Mouse (Mus musculus): Measurements from ENCODE around the gene Gm20605. TPM values are rescaled to one million over a fixed set of nuclear protein-coding genes. Genes with fewer than 3 reads are reported as not detected.

Gm20605 gene
- polyA plus RNA-seq, 1 experiment from 2014 or later: 5.5 TPM

- H3K9me3 ChIP-seq: no peaks in the 10 kb centered on the region
- 61% methylated on average over 1 of the region's 1 CpGs for WGBS
- H3K27ac ChIP-seq (replicated peaks): no peak overlapping the region
- H3K27me3 ChIP-seq (replicated peaks): no peaks in the 10 kb centered on the region
- H3K4me1 ChIP-seq: peaks cover 9% of the 10 kb centered on the region; the same call in 1 of the 2 replicates
- no peak overlapping the region for H3K4me3 ChIP-seq
- no peak for ATAC-seq (ENCODE audit: extremely low read depth, insufficient number of reproducible peaks, low FRiP score, low TSS enrichment)
- no peak overlapping the region for H3K4me2 ChIP-seq
- H3K36me3 ChIP-seq: no peaks in the 10 kb centered on the region
- no peak overlapping the region for H3K9ac ChIP-seq
These were observed 62.9 kb downstream of the Gm20605 start for GRCm38 (mm10) chr5:137691881-137692280.

Other genes starting within 250 kb of the Gm20605 start
- 0.04 and 0.08 TPM in 2 replicates for gene Zan, start 152.1 kb upstream of the Gm20605 start, polyA plus RNA-seq (2015; fragmentation: Nextera tagmentation; extraction: Ambion mirVana)
- gene Pop7, start 126.7 kb upstream of the Gm20605 start, polyA plus RNA-seq (2015; fragmentation: Nextera tagmentation; extraction: Ambion mirVana): 43.6 and 43.9 TPM in 2 replicates
- gene Gigyf1, start 110.6 kb upstream of the Gm20605 start, polyA plus RNA-seq (2015; fragmentation: Nextera tagmentation; extraction: Ambion mirVana): 8.4 and 8.8 TPM in 2 replicates
- gene Epo, start 95.9 kb upstream of the Gm20605 start, polyA plus RNA-seq (2015; fragmentation: Nextera tagmentation; extraction: Ambion mirVana): not detected in 2 replicates
- gene Gnb2, start 95.7 kb upstream of the Gm20605 start, polyA plus RNA-seq (2015; fragmentation: Nextera tagmentation; extraction: Ambion mirVana): 299 and 300 TPM in 2 replicates
- 0.27 and 0.35 TPM in 2 replicates for gene Actl6b, start 75.7 kb upstream of the Gm20605 start, polyA plus RNA-seq (2015; fragmentation: Nextera tagmentation; extraction: Ambion mirVana)
- 0.59 and 2.5 TPM in 2 replicates for gene Tfr2, start 59.3 kb upstream of the Gm20605 start, polyA plus RNA-seq (2015; fragmentation: Nextera tagmentation; extraction: Ambion mirVana)
- 16.4 and 18.4 TPM in 2 replicates for gene Mospd3, start 28.1 kb upstream of the Gm20605 start, polyA plus RNA-seq (2015; fragmentation: Nextera tagmentation; extraction: Ambion mirVana)
- 113 and 114 TPM in 2 replicates for gene Pcolce, start 15.4 kb upstream of the Gm20605 start, polyA plus RNA-seq (2015; fragmentation: Nextera tagmentation; extraction: Ambion mirVana)
- gene Fbxo24, start 173 bp upstream of the Gm20605 start, polyA plus RNA-seq (2015; fragmentation: Nextera tagmentation; extraction: Ambion mirVana): 0.12 and 0.23 TPM in 2 replicates
- gene Lrch4, start 54 bp upstream of the Gm20605 start, polyA plus RNA-seq (2015; fragmentation: Nextera tagmentation; extraction: Ambion mirVana): 21.8 and 24.2 TPM in 2 replicates
- 3.9 and 4.1 TPM in 2 replicates for gene Sap25, start 12.2 kb downstream of the Gm20605 start, polyA plus RNA-seq (2015; fragmentation: Nextera tagmentation; extraction: Ambion mirVana)
- gene Irs3, start 16.5 kb downstream of the Gm20605 start, polyA plus RNA-seq (2015; fragmentation: Nextera tagmentation; extraction: Ambion mirVana): 0.14 TPM in 1 of 2 replicates, not detected in the other
- gene Agfg2, start 55.6 kb downstream of the Gm20605 start, polyA plus RNA-seq (2015; fragmentation: Nextera tagmentation; extraction: Ambion mirVana): 19.7 and 20.7 TPM in 2 replicates
- 1.3 and 1.5 TPM in 2 replicates for gene Nyap1, start 112.4 kb downstream of the Gm20605 start, polyA plus RNA-seq (2015; fragmentation: Nextera tagmentation; extraction: Ambion mirVana)
- 128 and 131 TPM in 2 replicates for gene Tsc22d4, start 116.6 kb downstream of the Gm20605 start, polyA plus RNA-seq (2015; fragmentation: Nextera tagmentation; extraction: Ambion mirVana)
- gene Ppp1r35, start 149.7 kb downstream of the Gm20605 start, polyA plus RNA-seq (2015; fragmentation: Nextera tagmentation; extraction: Ambion mirVana): 18.3 and 22.3 TPM in 2 replicates
- 6.2 and 8.5 TPM in 2 replicates for gene Mepce, start 158.5 kb downstream of the Gm20605 start, polyA plus RNA-seq (2015; fragmentation: Nextera tagmentation; extraction: Ambion mirVana)
- 7.6 and 7.7 TPM in 2 replicates for gene Zcwpw1, start 158.6 kb downstream of the Gm20605 start, polyA plus RNA-seq (2015; fragmentation: Nextera tagmentation; extraction: Ambion mirVana)
- 2.1 and 4.2 TPM in 2 replicates for gene Pilra, start 207.1 kb downstream of the Gm20605 start, polyA plus RNA-seq (2015; fragmentation: Nextera tagmentation; extraction: Ambion mirVana)
- gene Pilrb1, start 228.9 kb downstream of the Gm20605 start, polyA plus RNA-seq (2015; fragmentation: Nextera tagmentation; extraction: Ambion mirVana): 0.59 and 0.71 TPM in 2 replicates
- gene Pilrb2, start 242.6 kb downstream of the Gm20605 start, polyA plus RNA-seq (2015; fragmentation: Nextera tagmentation; extraction: Ambion mirVana): 3.2 and 3.9 TPM in 2 replicates